Mouse (Mus musculus) cerebellum, adult 18-20 months (tissue): ENCODE measurements around the gene Nedd9.

Experiments used
- DNase-seq, 2 experiments: peaks; one replicate each; pipeline ENCODE4 v3.0.0; 2021

The Nedd9 gene

GRCm38 (mm10) chr13:41408374-41408952, 78.7 kb downstream of the Nedd9 start:
- no peak for DNase-seq

DNA sequence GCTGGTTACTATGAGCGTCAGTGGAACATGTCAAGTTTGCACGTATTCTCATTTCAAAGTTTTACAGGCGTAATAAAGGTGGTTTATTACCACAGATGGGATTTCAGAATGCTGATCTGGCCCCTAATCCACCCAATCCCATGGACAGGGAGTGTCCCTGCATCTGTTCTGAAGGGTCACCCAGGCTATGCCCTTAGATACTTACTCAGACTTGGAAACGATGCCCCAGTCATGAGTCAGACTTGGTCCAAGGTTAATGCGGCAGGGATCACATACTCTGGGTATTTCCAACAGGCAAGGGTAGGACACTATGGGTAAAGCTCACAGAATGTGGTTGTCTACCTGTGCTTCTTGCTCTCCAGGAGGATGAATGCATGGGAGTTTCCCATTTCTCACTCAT, 82.2 kb downstream of the Nedd9 start:
- DNase-seq = no peak

DNA sequence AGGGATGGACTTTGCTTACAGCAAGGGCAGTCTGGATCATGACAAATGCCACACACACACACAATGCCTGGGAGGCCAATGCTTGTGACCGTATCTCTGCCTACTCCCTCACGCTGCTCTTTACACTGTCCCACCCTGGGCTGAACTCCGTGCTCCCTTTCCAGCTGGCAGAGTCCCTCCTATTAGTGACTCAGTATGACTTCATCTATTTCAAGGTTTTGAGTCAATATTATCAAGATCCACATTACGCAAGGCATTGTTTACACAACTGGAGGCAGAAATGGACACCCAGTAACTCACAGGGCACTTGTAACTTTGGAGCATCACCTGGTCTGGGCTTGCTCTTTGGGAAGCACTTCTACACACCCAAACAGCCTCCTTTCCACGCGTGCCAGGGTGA, 83.3 kb downstream of the Nedd9 start:
- DNase-seq = no peak

DNA sequence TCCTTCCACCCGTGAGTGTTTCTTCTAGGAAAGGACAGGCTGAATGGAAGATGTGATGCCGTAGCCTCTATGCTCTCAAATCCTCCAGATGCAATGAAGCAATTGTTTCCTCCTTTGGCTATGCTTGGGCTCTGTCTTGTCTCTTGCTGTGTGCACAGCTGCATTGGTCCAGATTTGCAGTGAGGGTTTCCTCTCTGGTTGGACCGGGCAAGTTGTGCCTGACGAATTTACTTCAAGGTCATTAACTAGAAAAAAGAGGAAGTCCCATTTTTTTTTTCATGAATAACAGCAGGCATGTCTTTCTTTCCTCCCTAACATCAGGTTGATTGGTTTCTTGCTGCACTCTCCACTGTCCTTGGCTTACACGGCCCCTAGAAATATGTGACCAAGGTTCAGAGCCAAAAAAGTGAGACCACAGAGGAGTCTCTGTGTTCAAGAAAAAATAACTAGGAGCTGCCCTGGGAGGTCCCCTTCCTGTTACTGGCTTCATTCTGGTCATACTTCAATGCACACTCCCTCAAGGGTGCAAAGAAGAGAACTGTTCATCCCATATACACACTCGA, 84.6 kb downstream of the Nedd9 start:
- DNase-seq = no peak

- no peak for DNase-seq
Observed at GRCm38 (mm10) chr13:41401775-41402174, 85.4 kb downstream of the Nedd9 start.

DNA sequence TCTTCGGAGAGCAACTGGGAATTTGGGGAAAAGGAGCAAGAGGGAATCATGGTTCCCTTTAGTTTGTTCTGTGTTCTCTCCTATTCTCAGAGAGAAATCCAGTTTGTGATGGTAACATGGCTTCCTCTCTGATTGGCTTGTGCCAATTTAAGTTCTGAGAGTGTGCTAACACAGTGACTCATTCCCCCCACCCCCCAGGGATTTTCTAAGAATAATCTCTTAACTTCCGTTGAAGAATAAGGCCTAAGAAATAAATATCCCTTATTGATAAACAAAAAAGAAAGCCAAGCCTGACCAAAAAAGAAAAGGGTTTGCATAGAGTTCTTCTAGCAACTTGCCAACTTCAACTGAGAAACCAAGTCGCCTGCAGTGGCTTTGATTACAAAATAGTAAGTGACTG, 86.9 kb downstream of the Nedd9 start:
- DNase-seq = no peak

DNA sequence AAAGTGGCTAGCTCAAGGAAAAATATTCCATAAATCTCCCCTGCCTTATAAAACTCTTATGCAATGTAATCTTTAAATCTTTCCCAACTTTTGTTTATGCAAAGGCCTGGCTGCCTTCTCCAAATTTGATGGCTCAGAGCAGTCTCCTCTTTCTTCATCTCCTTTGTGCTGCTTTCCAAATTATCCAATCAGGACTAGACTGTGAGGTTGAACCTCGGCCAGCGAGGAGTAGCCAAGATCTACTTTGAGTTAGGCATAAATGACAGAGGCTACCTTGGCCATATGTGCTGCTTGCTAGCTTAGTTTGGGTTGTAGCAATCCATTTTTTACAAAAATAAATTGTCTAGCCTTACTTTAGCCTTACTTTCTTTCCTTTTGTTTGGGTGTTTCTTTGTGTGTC, 95.0 kb downstream of the Nedd9 start:
- DNase-seq = no peak

DNA sequence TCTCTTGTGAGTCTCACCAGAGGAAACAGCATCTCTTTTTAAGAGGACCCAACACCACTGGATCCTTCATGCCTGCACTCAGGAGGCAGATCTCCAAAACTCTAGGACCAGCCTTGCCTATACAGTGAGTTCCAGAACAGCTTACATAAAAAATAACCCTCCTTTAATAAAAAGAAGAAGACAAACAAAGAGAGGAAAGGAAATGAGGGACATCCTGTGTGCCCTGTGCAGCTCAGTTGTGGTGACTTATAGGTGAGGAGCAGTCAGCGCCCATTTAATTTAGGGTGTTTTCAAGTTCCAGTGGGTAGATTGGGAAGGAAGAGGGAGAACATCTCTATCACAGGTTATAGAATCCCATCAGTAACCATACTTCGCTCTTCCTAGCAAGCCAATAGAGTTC, 96.5 kb downstream of the Nedd9 start:
- no peak for DNase-seq

DNA sequence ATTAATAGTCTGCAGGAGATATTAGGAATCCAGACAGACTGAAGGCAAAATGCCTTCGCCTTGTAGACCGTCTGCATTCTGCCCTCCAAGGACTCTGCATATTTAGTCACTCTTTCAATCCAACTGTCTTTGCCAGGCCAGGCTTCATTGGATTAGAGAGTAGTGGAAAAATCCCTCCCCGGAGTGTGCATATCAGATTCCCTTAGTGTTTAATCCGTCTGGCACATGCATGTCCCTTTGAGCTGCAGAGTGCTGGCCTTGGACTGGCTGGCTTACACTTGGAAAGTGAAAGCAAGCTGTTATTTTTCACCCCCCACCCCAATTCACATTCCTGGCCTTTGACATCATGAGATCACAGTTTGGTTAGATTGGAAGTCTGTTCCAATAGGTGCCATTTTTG, 100.6 kb downstream of the Nedd9 start:
- no peak for DNase-seq

- no peak for DNase-seq
Observed at GRCm38 (mm10) chr13:41384896-41385295, 102.3 kb downstream of the Nedd9 start.

- DNase-seq = no peak
Observed at GRCm38 (mm10) chr13:41382635-41383034, 104.5 kb downstream of the Nedd9 start.

- no peak for DNase-seq
Observed at GRCm38 (mm10) chr13:41381806-41382546, 105.2 kb downstream of the Nedd9 start.

DNA sequence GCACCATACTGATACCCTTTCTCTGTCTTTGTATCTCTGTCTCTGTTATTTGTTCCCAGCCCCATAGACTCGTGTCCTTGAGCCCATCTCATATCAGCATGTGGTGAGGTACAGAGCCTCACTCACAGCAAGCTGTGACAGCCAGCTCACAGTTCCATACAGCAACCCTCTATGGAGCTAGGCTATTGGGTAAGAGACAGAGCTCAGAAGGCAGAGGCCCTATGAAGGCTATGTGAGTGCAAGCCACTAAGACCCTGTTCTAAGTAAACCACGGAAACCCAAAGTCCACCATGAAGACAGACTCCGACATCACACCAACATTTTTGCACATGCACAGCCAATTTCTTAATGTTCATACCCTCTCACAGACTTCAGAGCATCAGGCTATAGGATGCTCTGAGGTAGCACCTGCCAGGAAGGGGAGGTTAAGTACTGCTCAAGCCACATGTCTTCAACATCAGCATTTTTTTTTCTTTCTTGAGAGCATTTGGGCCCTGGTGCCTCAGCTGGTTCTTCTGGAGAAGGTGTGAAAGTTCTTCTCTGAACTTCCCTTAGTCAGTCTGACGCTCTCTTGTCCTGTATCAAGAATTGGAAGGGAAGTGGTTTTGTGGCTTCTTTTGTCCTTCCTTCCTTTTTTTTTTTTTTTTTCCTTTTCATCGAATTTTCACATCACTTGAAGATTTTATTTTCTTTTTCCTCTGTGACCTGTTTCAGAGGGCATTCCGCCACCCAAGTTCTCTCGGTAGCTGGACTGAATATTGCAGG, 105.9 kb downstream of the Nedd9 start:
- no peak for DNase-seq

DNA sequence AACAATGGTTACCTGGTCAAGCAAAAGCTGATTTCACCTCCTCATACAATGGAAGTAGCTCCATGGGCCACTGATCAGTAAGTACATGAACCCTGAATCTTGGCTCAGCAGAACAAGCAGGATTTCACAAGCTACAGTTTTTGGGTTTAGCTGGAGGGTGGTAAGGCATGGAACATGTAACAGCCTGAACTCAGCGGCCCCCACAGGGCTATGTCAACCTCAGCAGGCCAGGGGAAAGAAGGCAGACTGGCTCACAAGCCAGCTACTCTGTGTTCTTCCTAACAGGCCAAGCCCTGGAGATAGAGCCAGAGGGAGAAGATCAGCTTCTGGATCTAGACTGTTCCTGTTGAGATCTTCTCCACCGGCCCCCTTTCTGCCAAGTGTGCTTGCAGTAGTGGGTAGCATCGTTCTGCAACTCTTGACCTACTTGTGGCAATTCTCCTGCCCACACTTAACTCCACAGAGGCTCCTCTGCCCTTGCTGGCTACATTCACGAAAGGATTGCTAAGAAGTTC, 107.2 kb downstream of the Nedd9 start:
- no peak for DNase-seq

DNA sequence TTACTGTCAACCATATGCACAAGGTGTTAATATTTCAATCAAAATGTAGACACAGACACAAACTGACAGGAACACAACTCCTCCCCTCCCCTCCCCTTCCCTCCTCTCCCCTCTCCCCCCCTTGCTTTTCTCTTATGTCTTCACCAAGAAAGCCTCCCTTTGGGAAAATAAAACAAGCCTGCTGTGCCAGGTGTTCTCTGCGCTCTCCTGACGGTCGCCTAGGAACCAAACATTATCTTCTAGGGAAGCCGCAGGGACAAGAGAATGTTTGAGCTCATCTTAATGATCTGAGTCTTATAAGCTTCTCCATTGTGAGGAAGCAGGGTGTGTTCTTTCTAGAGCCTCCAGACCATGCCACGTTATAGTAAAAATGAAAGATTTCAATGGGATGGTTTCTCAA, 108.7 kb downstream of the Nedd9 start:
- DNase-seq = no peak

- no peak for DNase-seq
Observed at GRCm38 (mm10) chr13:41377856-41378255, 109.3 kb downstream of the Nedd9 start.

- DNase-seq = no peak
Observed at GRCm38 (mm10) chr13:41377011-41377431, 110.1 kb downstream of the Nedd9 start.

DNA sequence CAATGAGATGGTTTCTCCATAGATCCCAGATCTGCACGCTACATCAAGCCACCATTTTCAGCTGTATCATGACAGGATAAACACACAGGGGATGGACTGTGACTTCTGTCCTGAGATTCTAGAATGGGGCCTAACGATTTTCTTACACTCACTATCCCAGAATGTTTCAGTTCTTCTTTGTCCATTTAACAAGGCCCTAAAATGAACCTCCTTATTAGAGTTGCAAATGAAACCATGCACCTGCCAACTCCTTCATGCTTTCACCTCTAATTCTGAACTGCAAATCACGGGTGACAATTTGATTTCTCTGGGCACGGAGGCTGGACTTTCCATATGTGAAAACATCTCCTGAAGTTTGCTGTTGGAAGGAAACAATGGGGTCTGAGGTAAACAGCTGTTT, 111.1 kb downstream of the Nedd9 start:
- DNase-seq = no peak

- no peak for DNase-seq
Observed at GRCm38 (mm10) chr13:41375696-41376095, 111.5 kb downstream of the Nedd9 start.

GRCm38 (mm10) chr13:41374886-41375285, 112.3 kb downstream of the Nedd9 start:
- DNase-seq = no peak

- no peak for DNase-seq
Observed at GRCm38 (mm10) chr13:41372555-41373460, 114.4 kb downstream of the Nedd9 start.

GRCm38 (mm10) chr13:41371547-41371946, 115.6 kb downstream of the Nedd9 start:
- DNase-seq = no peak
